Mouse (Mus musculus): ENCODE measurements around the gene Shank2. TPM values are rescaled to one million over a fixed set of nuclear protein-coding genes. Genes with fewer than 3 reads are reported as not detected.
A peak's percentile ranks its signal among the peaks of the same experiment; 100 is the strongest.

The Shank2 gene
- polyA plus RNA-seq, 1 experiment from 2014 or later = 1.6 TPM

DNA sequence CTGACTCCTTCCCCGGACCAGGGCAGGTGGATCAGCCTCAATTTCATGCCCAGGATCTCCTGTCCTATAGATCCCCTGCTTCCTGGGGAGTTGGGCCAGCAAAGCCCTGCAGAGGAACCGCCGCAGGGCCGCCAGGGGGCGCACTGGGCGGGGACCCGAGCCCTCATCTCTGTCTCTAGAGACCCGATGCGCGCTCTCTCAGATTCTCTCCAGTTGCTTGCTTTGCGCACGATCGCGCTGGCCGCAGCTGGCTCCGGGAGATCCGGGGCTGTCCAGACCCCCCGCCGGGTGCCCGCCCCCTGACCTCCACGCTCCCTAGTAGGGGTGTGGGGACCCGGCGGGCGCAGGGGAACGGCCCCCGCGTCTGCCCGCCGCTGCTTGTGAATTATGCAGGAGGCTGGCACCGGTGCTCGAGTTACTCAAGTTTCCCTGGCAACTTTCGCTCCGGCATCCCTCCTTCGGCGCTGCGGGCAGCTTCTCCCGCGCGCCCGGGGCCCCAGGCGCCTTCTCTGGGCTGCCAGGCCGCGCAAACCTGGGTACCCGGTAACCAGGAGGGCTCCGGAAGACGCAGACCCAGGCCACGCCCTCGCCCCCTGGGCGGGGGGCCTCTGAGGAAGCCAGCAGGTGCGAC lies 22.9 kb upstream of the Shank2 start:
- Histone ChIP-seq H3K27ac (ENCODE audit: low read length) (no peak overlapping the region), H3K4me3 (replicated peaks; ENCODE audit: low read length) (peak overlapping the region; percentile 54)

DNA sequence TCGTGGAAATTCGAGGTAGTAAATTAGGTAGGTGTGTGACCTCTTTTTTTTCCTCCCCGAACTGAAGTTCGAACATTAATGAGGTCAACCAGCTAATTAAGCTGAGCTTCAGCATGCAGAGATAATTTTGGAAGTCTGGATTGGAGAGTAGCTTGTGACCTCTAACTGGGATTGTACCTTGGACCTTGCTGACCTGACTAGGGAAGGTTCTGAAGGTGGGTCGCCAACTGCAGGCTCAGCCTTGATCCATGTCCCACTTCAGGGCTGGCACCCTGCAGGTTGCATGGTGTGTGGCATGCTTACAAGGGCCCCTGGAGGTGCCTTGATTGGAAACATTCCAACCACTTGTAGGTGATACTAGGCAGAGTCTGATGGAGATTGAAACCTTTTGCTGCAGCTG lies 21.7 kb upstream of the Shank2 start:
- Histone ChIP-seq H3K4me2 (ENCODE audit: low read depth, low read length) (no peak overlapping the region), H3K27ac (ENCODE audit: low read length) (no peak overlapping the region), H3K9ac (ENCODE audit: low read length) (no peak overlapping the region), H3K27me3 (ENCODE audit: control insufficient read depth, insufficient read depth, low read length) (peaks cover 51% of the 10 kb centered on the region), H3K9me3 (replicated peaks; ENCODE audit: control insufficient read depth, low read length) (no peaks in the 10 kb centered on the region), H3K36me3 (ENCODE audit: control insufficient read depth, insufficient read depth, low read length) (no peaks in the 10 kb centered on the region), H3K4me3 (replicated peaks; ENCODE audit: low read length) (no peak overlapping the region), H3K4me1 (ENCODE audit: control insufficient read depth, insufficient read depth, low read length) (no peaks in the 10 kb centered on the region)
- WGBS = 54% methylated on average over 5 of the region's 5 CpGs
- no peak for ATAC-seq (ENCODE audit: insufficient read depth, low FRiP score)

More for the DNA sequence above, 22.9 kb upstream of the Shank2 start:
- H3K27me3 ChIP-seq (ENCODE audit: control insufficient read depth, insufficient read depth, low read length) = peaks cover 51% of the 10 kb centered on the region
- peak overlapping the region; percentile 85 for H3K4me2 ChIP-seq (ENCODE audit: low read depth, low read length)
- peak; percentile 85 for ATAC-seq (ENCODE audit: insufficient read depth, low FRiP score)
- WGBS = 1% methylated on average over 50 of the region's 50 CpGs
- H3K9ac ChIP-seq (ENCODE audit: low read length) = peak overlapping the region; percentile 63
- H3K4me1 ChIP-seq (ENCODE audit: control insufficient read depth, insufficient read depth, low read length) = no peaks in the 10 kb centered on the region
- no peaks in the 10 kb centered on the region for H3K9me3 ChIP-seq (replicated peaks; ENCODE audit: control insufficient read depth, low read length)
- no peaks in the 10 kb centered on the region for H3K36me3 ChIP-seq (ENCODE audit: control insufficient read depth, insufficient read depth, low read length)

DNA sequence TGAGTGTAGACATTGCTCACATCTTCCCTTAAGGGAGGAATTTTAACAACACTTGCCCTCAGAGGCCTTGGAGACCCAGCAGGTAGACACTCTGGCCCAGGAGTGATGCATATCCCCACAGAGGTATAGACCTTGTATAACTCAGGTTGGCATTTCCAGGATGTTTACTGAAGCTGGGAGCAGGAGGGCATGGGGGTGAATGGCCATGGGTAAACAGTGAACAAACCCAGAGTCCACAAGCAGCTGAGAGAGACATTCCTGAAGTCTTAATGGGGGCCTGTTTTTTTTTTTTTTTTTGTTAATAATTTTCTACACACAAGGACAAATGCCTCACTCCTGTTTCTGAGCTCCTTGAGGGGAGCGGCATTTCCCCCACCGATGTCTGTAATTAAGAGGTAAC lies 15.4 kb upstream of the Shank2 start:
- peak; percentile 77; the same call in 1 of the 2 replicates for ATAC-seq (ENCODE audit: insufficient read depth, low FRiP score)
- H3K9ac ChIP-seq (ENCODE audit: low read length) = no peak overlapping the region
- no peak overlapping the region for H3K27ac ChIP-seq (ENCODE audit: low read length)
- no peaks in the 10 kb centered on the region for H3K36me3 ChIP-seq (ENCODE audit: control insufficient read depth, insufficient read depth, low read length)
- H3K4me2 ChIP-seq (ENCODE audit: low read depth, low read length) = no peak overlapping the region
- no peaks in the 10 kb centered on the region for H3K27me3 ChIP-seq (ENCODE audit: control insufficient read depth, insufficient read depth, low read length)
- no peaks in the 10 kb centered on the region for H3K9me3 ChIP-seq (replicated peaks; ENCODE audit: control insufficient read depth, low read length)
- no peak overlapping the region for H3K4me3 ChIP-seq (replicated peaks; ENCODE audit: low read length)
- 52% methylated on average over 2 of the region's 2 CpGs for WGBS
- no peaks in the 10 kb centered on the region for H3K4me1 ChIP-seq (ENCODE audit: control insufficient read depth, insufficient read depth, low read length)

DNA sequence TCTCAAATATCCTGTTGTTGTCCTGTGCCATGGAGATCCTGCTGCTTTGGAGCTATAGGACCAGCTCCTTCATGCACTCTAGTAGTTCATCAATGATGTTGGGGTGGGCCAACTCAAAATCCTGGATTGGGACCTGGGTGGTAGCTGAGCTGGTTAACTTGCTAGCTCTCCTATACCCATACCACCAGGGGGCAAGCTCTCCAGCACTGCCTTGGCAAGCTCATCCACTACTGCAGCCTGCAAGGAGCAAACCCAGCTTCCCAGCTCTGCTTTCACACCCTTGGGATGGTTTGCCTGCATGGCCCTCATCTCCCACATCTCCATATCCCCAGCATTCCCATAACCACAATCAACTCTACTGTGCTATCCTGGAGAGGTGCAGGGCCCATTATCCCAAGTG lies 10.6 kb upstream of the Shank2 start:
- Histone ChIP-seq H3K4me3 (replicated peaks; ENCODE audit: low read length) (no peak overlapping the region), H3K9ac (ENCODE audit: low read length) (no peak overlapping the region), H3K9me3 (replicated peaks; ENCODE audit: control insufficient read depth, low read length) (no peaks in the 10 kb centered on the region), H3K4me1 (ENCODE audit: control insufficient read depth, insufficient read depth, low read length) (no peaks in the 10 kb centered on the region), H3K36me3 (ENCODE audit: control insufficient read depth, insufficient read depth, low read length) (no peaks in the 10 kb centered on the region), H3K27ac (ENCODE audit: low read length) (no peak overlapping the region), H3K27me3 (ENCODE audit: control insufficient read depth, insufficient read depth, low read length) (no peaks in the 10 kb centered on the region), H3K4me2 (ENCODE audit: low read depth, low read length) (no peak overlapping the region)
- no peak for ATAC-seq (ENCODE audit: insufficient read depth, low FRiP score)

DNA sequence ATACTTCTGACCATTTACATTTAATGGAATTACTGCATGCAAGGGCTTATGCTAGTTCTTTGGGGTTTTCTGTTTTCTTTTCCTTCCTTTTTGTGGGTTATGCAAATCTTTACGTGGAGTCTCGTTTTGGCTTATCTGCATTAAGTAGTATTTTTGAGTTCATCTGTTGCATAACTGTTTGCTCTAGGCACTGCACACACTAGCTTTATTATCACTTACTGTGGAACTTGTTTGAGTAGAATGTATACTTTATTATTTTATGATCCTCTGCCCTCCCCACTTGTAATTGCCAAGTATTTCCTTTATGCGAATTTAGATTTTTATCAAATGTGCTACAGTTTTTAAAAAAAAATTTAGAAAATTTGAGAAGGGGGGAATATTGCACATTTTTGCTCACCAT lies 2.7 kb upstream of the Shank2 start:
- H3K36me3 ChIP-seq (ENCODE audit: control insufficient read depth, insufficient read depth, low read length) = no peaks in the 10 kb centered on the region
- no peaks in the 10 kb centered on the region for H3K9me3 ChIP-seq (replicated peaks; ENCODE audit: control insufficient read depth, low read length)
- H3K4me1 ChIP-seq (ENCODE audit: control insufficient read depth, insufficient read depth, low read length) = no peaks in the 10 kb centered on the region
- ATAC-seq (ENCODE audit: insufficient read depth, low FRiP score) = no peak
- WGBS = 68% methylated on average over 3 of the region's 3 CpGs
- H3K4me3 ChIP-seq (replicated peaks; ENCODE audit: low read length) = no peak overlapping the region
- H3K27ac ChIP-seq (ENCODE audit: low read length) = no peak overlapping the region
- H3K27me3 ChIP-seq (ENCODE audit: control insufficient read depth, insufficient read depth, low read length) = no peaks in the 10 kb centered on the region
- no peak overlapping the region for H3K9ac ChIP-seq (ENCODE audit: low read length)
- no peak overlapping the region for H3K4me2 ChIP-seq (ENCODE audit: low read depth, low read length)

DNA sequence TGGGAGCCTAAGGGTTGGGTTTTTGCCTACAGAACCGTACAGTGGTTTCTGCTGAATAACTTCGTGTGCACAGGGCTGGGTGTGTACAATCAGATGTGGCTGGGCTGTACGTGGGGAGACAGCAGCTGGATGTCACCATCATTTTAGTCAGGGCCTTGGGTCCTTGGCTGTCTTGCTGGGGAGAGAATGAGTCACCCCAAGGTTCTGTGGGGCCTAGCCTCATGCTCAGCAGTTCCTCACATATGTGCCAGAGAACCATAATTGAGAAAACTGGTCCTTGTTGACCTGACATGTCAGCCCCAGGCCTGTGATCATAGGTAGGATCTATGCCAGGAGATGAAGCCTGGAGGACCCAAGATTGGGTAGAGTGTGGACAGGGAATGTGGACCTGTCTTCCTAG lies 1.7 kb downstream of the Shank2 start:
- Histone ChIP-seq H3K9me3 (replicated peaks; ENCODE audit: control insufficient read depth, low read length) (no peaks in the 10 kb centered on the region), H3K4me3 (replicated peaks; ENCODE audit: low read length) (no peak overlapping the region), H3K27me3 (ENCODE audit: control insufficient read depth, insufficient read depth, low read length) (no peaks in the 10 kb centered on the region), H3K4me2 (ENCODE audit: low read depth, low read length) (no peak overlapping the region), H3K36me3 (ENCODE audit: control insufficient read depth, insufficient read depth, low read length) (no peaks in the 10 kb centered on the region), H3K9ac (ENCODE audit: low read length) (no peak overlapping the region), H3K27ac (ENCODE audit: low read length) (no peak overlapping the region), H3K4me1 (ENCODE audit: control insufficient read depth, insufficient read depth, low read length) (no peaks in the 10 kb centered on the region)
- 69% methylated on average over 3 of the region's 3 CpGs for WGBS
- no peak for ATAC-seq (ENCODE audit: insufficient read depth, low FRiP score)

DNA sequence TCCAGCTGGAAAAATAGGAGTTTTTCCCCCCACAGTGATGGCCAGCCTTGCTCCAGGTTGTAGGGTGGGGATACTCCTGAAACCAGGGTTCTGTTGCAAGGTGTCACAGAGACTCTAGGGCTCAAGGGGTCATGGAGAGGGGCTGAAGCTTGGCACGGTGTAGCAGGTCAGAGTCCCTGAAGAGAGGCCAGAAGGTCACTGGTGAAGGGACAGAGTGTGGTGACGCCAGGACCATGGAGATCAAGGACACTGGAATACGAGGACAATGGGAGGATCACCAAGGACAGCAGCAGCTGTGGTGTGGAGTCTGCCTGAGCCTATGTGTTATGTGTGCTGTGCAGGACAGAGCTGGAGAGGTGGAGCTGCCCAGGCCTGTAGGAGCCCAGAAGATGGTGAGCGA lies 6.4 kb downstream of the Shank2 start:
- no peaks in the 10 kb centered on the region for H3K36me3 ChIP-seq (ENCODE audit: control insufficient read depth, insufficient read depth, low read length)
- no peak overlapping the region for H3K4me2 ChIP-seq (ENCODE audit: low read depth, low read length)
- H3K27ac ChIP-seq (ENCODE audit: low read length) = no peak overlapping the region
- H3K4me3 ChIP-seq (replicated peaks; ENCODE audit: low read length) = no peak overlapping the region
- no peaks in the 10 kb centered on the region for H3K9me3 ChIP-seq (replicated peaks; ENCODE audit: control insufficient read depth, low read length)
- no peak for ATAC-seq (ENCODE audit: insufficient read depth, low FRiP score)
- WGBS = 80% methylated on average over 4 of the region's 4 CpGs
- H3K27me3 ChIP-seq (ENCODE audit: control insufficient read depth, insufficient read depth, low read length) = no peaks in the 10 kb centered on the region
- no peak overlapping the region for H3K9ac ChIP-seq (ENCODE audit: low read length)
- H3K4me1 ChIP-seq (ENCODE audit: control insufficient read depth, insufficient read depth, low read length) = no peaks in the 10 kb centered on the region

DNA sequence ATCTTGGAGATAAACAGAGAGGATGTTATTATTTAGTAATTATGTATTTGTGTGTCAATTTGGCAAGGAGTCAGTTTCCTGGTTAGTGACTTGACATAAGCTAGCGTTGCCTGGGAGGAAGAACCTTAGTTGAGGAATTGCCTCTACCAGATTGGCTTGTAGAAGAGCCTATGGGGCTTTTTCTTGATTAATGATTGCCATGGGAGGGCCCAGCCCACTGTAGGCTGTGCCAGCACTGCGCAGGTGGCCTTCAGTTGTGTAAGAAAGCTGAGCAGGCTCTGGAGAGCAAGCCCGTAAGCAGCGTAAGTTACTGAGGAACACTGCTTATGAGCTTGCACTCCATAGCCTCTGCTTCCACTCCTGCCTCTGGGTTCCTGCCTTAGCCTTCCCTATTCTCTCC lies 7.3 kb downstream of the Shank2 start:
- H3K4me3 ChIP-seq (replicated peaks; ENCODE audit: low read length) = no peak overlapping the region
- 53% methylated on average over 4 of the region's 4 CpGs for WGBS
- no peaks in the 10 kb centered on the region for H3K36me3 ChIP-seq (ENCODE audit: control insufficient read depth, insufficient read depth, low read length)
- no peak overlapping the region for H3K4me2 ChIP-seq (ENCODE audit: low read depth, low read length)
- H3K4me1 ChIP-seq (ENCODE audit: control insufficient read depth, insufficient read depth, low read length) = no peaks in the 10 kb centered on the region
- H3K9ac ChIP-seq (ENCODE audit: low read length) = no peak overlapping the region
- peak; percentile 77 for ATAC-seq (ENCODE audit: insufficient read depth, low FRiP score)
- H3K9me3 ChIP-seq (replicated peaks; ENCODE audit: control insufficient read depth, low read length) = no peaks in the 10 kb centered on the region
- no peak overlapping the region; the same call in 1 of the 2 replicates for H3K27ac ChIP-seq (ENCODE audit: low read length)
- no peaks in the 10 kb centered on the region for H3K27me3 ChIP-seq (ENCODE audit: control insufficient read depth, insufficient read depth, low read length)

DNA sequence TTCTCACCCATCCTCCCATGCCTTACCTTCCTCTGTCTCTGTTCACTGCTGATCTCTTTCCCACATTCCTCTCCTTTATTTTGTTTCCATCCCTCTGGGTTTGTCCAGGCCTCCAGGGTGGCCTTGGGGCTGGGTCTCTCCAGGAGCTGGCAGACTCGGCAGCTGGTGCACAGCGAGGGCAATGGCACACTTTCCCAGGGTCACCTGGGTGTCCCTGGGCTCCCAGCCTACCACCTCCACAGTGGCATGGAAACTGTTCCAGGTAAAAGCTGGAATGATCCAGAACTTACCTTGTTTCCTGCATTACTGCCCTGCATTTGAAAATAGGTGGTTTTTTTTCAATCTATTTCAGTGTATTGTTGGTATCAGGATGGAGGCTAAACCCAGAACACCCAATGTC lies 12.8 kb downstream of the Shank2 start:
- Histone ChIP-seq H3K4me3 (replicated peaks; ENCODE audit: low read length) (no peak overlapping the region), H3K4me2 (ENCODE audit: low read depth, low read length) (no peak overlapping the region), H3K27ac (ENCODE audit: low read length) (no peak overlapping the region), H3K36me3 (ENCODE audit: control insufficient read depth, insufficient read depth, low read length) (no peaks in the 10 kb centered on the region), H3K9ac (ENCODE audit: low read length) (no peak overlapping the region), H3K9me3 (replicated peaks; ENCODE audit: control insufficient read depth, low read length) (no peaks in the 10 kb centered on the region), H3K27me3 (ENCODE audit: control insufficient read depth, insufficient read depth, low read length) (no peaks in the 10 kb centered on the region), H3K4me1 (ENCODE audit: control insufficient read depth, insufficient read depth, low read length) (no peaks in the 10 kb centered on the region)
- 65% methylated on average over 2 of the region's 2 CpGs for WGBS
- no peak for ATAC-seq (ENCODE audit: insufficient read depth, low FRiP score)

Data from stomach, embryonic 16.5 days (tissue).